Mouse (Mus musculus): Measurements from ENCODE around the gene Sync.

Gene Sync

DNA sequence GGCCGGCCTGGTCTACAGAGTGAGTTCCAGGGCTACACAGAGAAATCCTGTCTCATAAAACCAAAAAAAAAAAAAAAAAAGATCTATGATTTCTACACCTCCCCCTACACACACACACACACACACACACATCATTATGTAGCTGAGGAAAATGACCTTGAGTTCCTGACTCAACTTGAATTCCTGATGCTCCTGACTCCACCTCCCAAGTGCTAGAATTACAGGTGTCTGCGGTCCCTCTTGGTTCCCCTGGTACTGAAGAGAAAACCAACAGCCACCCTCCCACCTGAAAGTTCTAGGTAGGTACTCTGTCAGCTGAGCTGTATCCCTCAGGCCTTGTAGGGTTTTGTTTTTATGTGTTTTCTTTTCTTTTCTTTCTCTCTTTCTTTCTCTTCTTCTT lies 34.9 kb upstream of the Sync start:
- TF ChIP-seq GATA4 (IDR thresholded peaks at IDR 0.05; ENCODE audit: insufficient replicate concordance, low read length) = no peak

DNA sequence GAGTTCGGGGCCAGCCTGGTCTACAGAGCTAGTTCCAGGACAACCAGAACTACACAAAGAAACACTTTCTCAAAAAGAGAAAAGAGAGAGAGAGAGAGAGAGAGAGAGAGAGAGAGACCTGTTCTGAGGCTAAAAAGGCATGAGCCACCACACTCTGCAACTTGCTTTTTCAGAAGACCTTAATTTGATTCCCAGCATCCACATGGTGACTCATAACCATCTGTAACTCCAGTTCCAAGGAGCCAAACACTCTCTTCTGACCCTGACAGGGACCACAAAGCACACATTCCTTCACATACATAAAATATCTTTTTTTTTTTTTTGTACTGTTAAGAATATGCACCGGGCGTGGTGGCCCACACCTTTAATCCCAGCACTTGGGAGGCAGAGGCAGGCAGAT lies 32.8 kb upstream of the Sync start:
- no peak for TF ChIP-seq GATA4 (IDR thresholded peaks at IDR 0.05; ENCODE audit: insufficient replicate concordance, low read length)

- peak; percentile 26; the same call in 1 of the 2 replicates for TF ChIP-seq GATA4 (IDR thresholded peaks at IDR 0.05; ENCODE audit: insufficient replicate concordance, low read length)
Measured at GRCm38 (mm10) chr4:129256450-129257380, 30.7 kb upstream of the Sync start.

- no peak for TF ChIP-seq GATA4 (IDR thresholded peaks at IDR 0.05; ENCODE audit: insufficient replicate concordance, low read length)
Measured at GRCm38 (mm10) chr4:129259101-129259500, 28.3 kb upstream of the Sync start.

DNA sequence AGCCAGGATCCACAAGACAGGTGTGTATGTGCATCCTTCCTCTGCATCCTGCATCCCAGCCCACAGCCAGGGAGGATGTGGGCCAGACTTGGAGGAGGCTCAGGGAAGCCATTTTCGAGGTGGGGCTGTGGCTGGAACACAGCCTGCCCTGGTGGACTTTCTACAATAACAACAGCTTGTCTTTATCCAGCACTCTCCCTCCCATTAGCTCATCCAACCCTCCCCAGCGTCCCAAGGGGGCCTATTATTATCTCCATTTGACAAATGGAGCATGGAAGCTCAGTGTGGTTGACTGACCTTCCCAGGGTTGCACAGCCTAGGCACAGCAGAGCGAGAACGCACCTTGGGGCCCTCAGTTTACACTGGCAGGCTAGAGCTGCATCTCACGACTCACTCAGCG lies 26.7 kb upstream of the Sync start:
- TF ChIP-seq GATA4 (IDR thresholded peaks at IDR 0.05; ENCODE audit: insufficient replicate concordance, low read length) = no peak

DNA sequence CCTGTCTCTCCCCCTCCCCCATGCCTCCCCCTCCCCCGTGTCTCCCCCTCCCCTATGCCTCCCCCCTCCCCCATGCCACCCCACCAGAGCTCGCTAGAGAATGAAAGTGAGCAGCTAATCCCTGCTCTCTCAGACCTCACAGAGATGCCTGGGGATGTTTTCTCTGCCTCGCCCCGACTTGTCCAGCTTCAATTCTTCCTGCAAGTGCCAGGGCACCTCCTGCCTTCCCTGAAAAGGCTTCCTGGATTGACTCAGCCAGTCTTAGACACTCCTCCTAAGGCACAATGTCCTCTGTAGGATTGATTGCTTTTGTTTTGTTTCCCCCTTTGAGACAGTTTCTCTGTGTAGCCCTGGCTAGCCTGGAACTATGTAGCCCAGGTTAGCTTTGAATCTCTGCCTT lies 26.2 kb upstream of the Sync start, which contains the start of gene C77080:
Gene C77080, minus strand, starts transcription at position 209 of the 400 bp plus-strand sequence.
- no peak for TF ChIP-seq GATA4 (IDR thresholded peaks at IDR 0.05; ENCODE audit: insufficient replicate concordance, low read length)

- no peak for TF ChIP-seq GATA4 (IDR thresholded peaks at IDR 0.05; ENCODE audit: insufficient replicate concordance, low read length)
Measured at GRCm38 (mm10) chr4:129263225-129264021, 24.0 kb upstream of the Sync start.

DNA sequence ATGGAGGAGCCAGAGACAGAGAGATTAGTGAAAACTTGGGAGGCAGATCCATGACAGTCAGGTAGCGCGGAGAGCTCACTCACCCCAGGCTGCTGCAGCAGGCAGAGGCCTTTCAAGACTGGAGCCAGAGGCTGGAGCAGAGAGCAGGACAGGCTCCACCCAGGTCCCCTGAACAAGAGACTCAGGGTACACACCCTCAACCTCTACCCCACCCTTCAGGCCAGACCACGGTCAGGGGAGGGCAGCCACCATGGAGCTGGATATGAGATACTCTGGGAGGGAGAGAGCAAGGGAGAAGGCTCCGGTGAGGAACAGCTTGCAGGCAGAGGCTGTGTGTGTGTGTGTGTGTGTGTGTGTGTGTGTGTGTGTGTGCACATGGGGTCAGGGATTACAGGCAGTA lies 21.2 kb upstream of the Sync start:
- no peak for TF ChIP-seq GATA4 (IDR thresholded peaks at IDR 0.05; ENCODE audit: insufficient replicate concordance, low read length)

DNA sequence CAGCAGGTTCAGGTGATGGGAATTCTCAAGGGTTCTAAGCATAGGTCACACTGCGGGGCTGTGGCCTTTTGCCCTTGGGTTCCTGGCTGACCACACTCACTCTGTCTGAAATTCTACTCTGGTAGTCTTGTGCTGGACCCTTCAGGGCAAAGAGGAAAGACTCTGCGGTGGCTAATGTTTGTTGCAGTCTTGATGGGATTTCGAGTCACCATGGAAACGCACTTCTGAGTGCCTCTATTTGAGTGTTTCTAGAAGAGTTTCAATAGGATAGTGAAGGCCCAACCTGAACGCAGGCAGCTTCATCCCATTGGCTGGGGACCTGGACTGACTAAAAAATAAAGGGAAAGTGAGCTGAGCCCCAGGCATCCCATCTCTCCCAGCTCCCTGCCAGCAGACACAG lies 20.6 kb upstream of the Sync start:
- no peak for TF ChIP-seq GATA4 (IDR thresholded peaks at IDR 0.05; ENCODE audit: insufficient replicate concordance, low read length)

DNA sequence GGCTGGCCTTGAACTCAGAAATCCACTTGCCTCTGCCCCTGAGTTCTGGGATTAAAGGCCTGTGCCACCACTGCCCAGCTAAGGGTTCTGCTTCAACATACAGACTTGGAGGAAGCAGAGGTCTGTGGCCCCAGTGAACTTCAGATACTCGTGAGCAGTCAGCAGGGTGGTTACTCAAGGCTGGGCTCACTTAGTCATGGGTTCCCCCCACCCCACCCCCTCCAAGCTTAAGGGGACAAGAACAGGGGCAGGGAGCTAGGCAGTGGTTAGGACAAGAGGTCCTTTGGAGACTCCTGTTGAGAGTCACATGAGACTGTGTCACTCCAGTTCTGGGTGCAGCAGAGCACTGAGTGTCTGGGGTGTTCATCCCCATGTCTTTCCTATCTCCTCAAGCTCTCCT lies 18.7 kb upstream of the Sync start:
- TF ChIP-seq GATA4 (IDR thresholded peaks at IDR 0.05; ENCODE audit: insufficient replicate concordance, low read length) = no peak

GRCm38 (mm10) chr4:129271991-129272755 lies 15.2 kb upstream of the Sync start:
- TF ChIP-seq GATA4 (IDR thresholded peaks at IDR 0.05; ENCODE audit: insufficient replicate concordance, low read length) = no peak

DNA sequence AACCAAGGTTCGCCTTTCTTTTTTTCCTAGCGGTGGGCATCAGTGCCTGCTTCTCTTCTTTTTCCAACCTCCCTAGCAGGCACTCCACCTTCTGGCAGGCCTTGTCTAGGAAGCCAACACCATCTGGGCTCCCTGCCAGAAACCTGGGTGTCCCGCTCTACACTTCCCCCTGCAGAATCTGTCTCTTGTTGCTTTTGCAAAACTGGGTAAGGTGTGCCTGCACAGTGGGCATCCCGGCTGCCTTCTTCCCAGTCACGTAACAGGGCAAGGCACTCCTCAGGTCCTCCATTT lies 14.7 kb upstream of the Sync start:
- no peak for TF ChIP-seq GATA4 (IDR thresholded peaks at IDR 0.05; ENCODE audit: insufficient replicate concordance, low read length)

GRCm38 (mm10) chr4:129276453-129276865 lies 11.0 kb upstream of the Sync start:
- no peak for TF ChIP-seq GATA4 (IDR thresholded peaks at IDR 0.05; ENCODE audit: insufficient replicate concordance, low read length)

- no peak for TF ChIP-seq GATA4 (IDR thresholded peaks at IDR 0.05; ENCODE audit: insufficient replicate concordance, low read length)
Measured at GRCm38 (mm10) chr4:129282786-129283185, 4.6 kb upstream of the Sync start.

GRCm38 (mm10) chr4:129283226-129283625 lies 4.2 kb upstream of the Sync start:
- no peak for TF ChIP-seq GATA4 (IDR thresholded peaks at IDR 0.05; ENCODE audit: insufficient replicate concordance, low read length)

Measured in liver, adult (tissue).